Mouse (Mus musculus) heart, embryonic 11.5 days (tissue): ENCODE measurements at regions not wholly inside any gene's neighbourhood (a gene's known extent, or its start where the extent isn't known, plus 50 kb on each side); places are given as distances from the start of the nearest gene placed in this dataset.

Experiments used
- ATAC-seq: fragments of 200-750 bp; cut with Nextera tagmentation; replicated peaks from 2 replicates; pipeline ENCODE4 v1.8.0; 2017; ENCODE audit warnings: moderate library complexity; ENCODE audit not compliant: insufficient number of reproducible peaks, low FRiP score, low TSS enrichment
- H3K27ac ChIP-seq: fragments of 300-500 bp; sonication (generic); 2 replicates; pipeline ENCODE4 v1.5.1; 2014; ENCODE audit warnings: mild to moderate bottlenecking, low read depth, low read length
- H3K27me3 ChIP-seq: fragments of 300-500 bp; sonication (generic); 2 replicates; pipeline ENCODE4 v1.6.1; 2014; ENCODE audit warnings: mild to moderate bottlenecking, low read length, mixed read lengths; ENCODE audit not compliant: control insufficient read depth, insufficient read depth
- H3K36me3 ChIP-seq: fragments of 300-500 bp; sonication (generic); 2 replicates; pipeline ENCODE4 v1.6.1; 2014; ENCODE audit warnings: mild to moderate bottlenecking, low read length, moderate library complexity, mixed read lengths; ENCODE audit not compliant: control insufficient read depth, insufficient read depth
- H3K4me1 ChIP-seq: fragments of 300-500 bp; sonication (generic); 2 replicates; pipeline ENCODE4 v1.6.1; 2014; ENCODE audit warnings: low read length; ENCODE audit not compliant: control insufficient read depth, insufficient read depth
- H3K4me2 ChIP-seq: fragments of 300-500 bp; sonication (generic); 2 replicates; pipeline ENCODE4 v1.6.1; 2014; ENCODE audit warnings: mild to moderate bottlenecking, moderate library complexity
- H3K4me3 ChIP-seq: fragments of 300-500 bp; sonication (generic); 2 replicates; pipeline ENCODE4 v1.5.1; 2014; ENCODE audit warnings: low read depth, low read length
- H3K9ac ChIP-seq: fragments of 300-500 bp; sonication (generic); 2 replicates; pipeline ENCODE4 v1.6.1; 2014; ENCODE audit warnings: mild to moderate bottlenecking, low read depth, low read length, moderate library complexity
- H3K9me3 ChIP-seq: fragments of 300-500 bp; sonication (generic); replicated peaks from 2 replicates; pipeline ENCODE4 v1.6.1; 2016; ENCODE audit warnings: low read length; ENCODE audit not compliant: control insufficient read depth
- whole genome bisulfite sequencing: fragments of 180-500 bp; shearing (Covaris S2); extraction: QIAGEN DNeasy Blood & Tissue Kit; methylation state at CpG from one replicate; pipeline ENCODE4 v1.1.7; 2014; ENCODE audit not compliant: insufficient replicate concordance; 5-methylcytosine and 5-hydroxymethylcytosine counted together

GRCm38 (mm10) chr10:91424786-91425185 is 243.7 kb upstream of the Tmpo start:
- peaks cover 6% of the 10 kb centered on the region; the same call in 1 of the 2 replicates for H3K4me1 ChIP-seq
- H3K4me2 ChIP-seq: no peak overlapping the region
- no peak overlapping the region for H3K9ac ChIP-seq
- WGBS: 45% methylated on average over 5 of the region's 5 CpGs
- ATAC-seq: no peak
- no peaks in the 10 kb centered on the region for H3K27me3 ChIP-seq
- H3K36me3 ChIP-seq: no peaks in the 10 kb centered on the region
- no peak overlapping the region for H3K4me3 ChIP-seq
- no peak overlapping the region for H3K27ac ChIP-seq
- H3K9me3 ChIP-seq: no peaks in the 10 kb centered on the region

GRCm38 (mm10) chr10:91387255-91387654 is 206.1 kb upstream of the Tmpo start:
- Histone ChIP-seq H3K27me3 (no peaks in the 10 kb centered on the region), H3K36me3 (no peaks in the 10 kb centered on the region), H3K4me1 (no peaks in the 10 kb centered on the region), H3K9ac (no peak overlapping the region), H3K4me3 (no peak overlapping the region), H3K9me3 (no peaks in the 10 kb centered on the region), H3K4me2 (no peak overlapping the region), H3K27ac (no peak overlapping the region)
- WGBS: 61% methylated on average over 3 of the region's 3 CpGs
- ATAC-seq: no peak

GRCm38 (mm10) chr10:91384372-91384771 is 203.3 kb upstream of the Tmpo start:
- ATAC-seq: 0 out of 2 replicates have a peak, but pooled peaks have one; percentile 55
- H3K27ac ChIP-seq: no peak overlapping the region
- WGBS: 48% methylated on average over 2 of the region's 2 CpGs

GRCm38 (mm10) chr10:91376683-91377082 is 195.6 kb upstream of the Tmpo start:
- Histone ChIP-seq H3K36me3 (no peaks in the 10 kb centered on the region), H3K9me3 (no peaks in the 10 kb centered on the region), H3K4me1 (no peaks in the 10 kb centered on the region), H3K4me3 (no peak overlapping the region), H3K27me3 (no peaks in the 10 kb centered on the region), H3K4me2 (no peak overlapping the region), H3K9ac (no peak overlapping the region), H3K27ac (no peak overlapping the region)
- 83% methylated on average over 3 of the region's 3 CpGs for WGBS
- no peak for ATAC-seq

More at GRCm38 (mm10) chr10:91384372-91384771, 203.3 kb upstream of the Tmpo start:
- Histone ChIP-seq H3K4me2 (no peak overlapping the region), H3K27me3 (no peaks in the 10 kb centered on the region), H3K36me3 (no peaks in the 10 kb centered on the region), H3K9me3 (no peaks in the 10 kb centered on the region), H3K4me3 (no peak overlapping the region), H3K4me1 (no peaks in the 10 kb centered on the region), H3K9ac (no peak overlapping the region)

GRCm38 (mm10) chr10:91367488-91367887 is 186.4 kb upstream of the Tmpo start:
- no peaks in the 10 kb centered on the region for H3K27me3 ChIP-seq
- H3K4me1 ChIP-seq: no peaks in the 10 kb centered on the region
- H3K27ac ChIP-seq: no peak overlapping the region
- no peak for ATAC-seq
- no peak overlapping the region for H3K4me2 ChIP-seq
- H3K9me3 ChIP-seq: no peaks in the 10 kb centered on the region
- H3K9ac ChIP-seq: no peak overlapping the region
- no peak overlapping the region for H3K4me3 ChIP-seq
- WGBS: 83% methylated on average over 1 of the region's 1 CpGs
- H3K36me3 ChIP-seq: no peaks in the 10 kb centered on the region

- Histone ChIP-seq H3K9me3 (no peaks in the 10 kb centered on the region), H3K4me1 (no peaks in the 10 kb centered on the region), H3K9ac (no peak overlapping the region), H3K27ac (no peak overlapping the region), H3K36me3 (no peaks in the 10 kb centered on the region), H3K4me3 (no peak overlapping the region), H3K4me2 (no peak overlapping the region), H3K27me3 (no peaks in the 10 kb centered on the region)
- 65% methylated on average over 3 of the region's 3 CpGs for WGBS
- ATAC-seq: no peak
Observed at GRCm38 (mm10) chr10:91362587-91362986, 181.5 kb upstream of the Tmpo start.

- 82% methylated on average over 2 of the region's 2 CpGs for WGBS
Observed at GRCm38 (mm10) chr10:91361621-91362020, 180.5 kb upstream of the Tmpo start.

GRCm38 (mm10) chr10:91345465-91345864 is 164.3 kb upstream of the Tmpo start:
- no peaks in the 10 kb centered on the region for H3K9me3 ChIP-seq
- no peak overlapping the region for H3K4me2 ChIP-seq
- no peaks in the 10 kb centered on the region for H3K27me3 ChIP-seq
- H3K9ac ChIP-seq: no peak overlapping the region
- 74% methylated on average over 5 of the region's 5 CpGs for WGBS
- no peak overlapping the region for H3K27ac ChIP-seq
- no peak overlapping the region for H3K4me3 ChIP-seq
- H3K36me3 ChIP-seq: no peaks in the 10 kb centered on the region
- ATAC-seq: no peak
- no peaks in the 10 kb centered on the region for H3K4me1 ChIP-seq

More at GRCm38 (mm10) chr10:91361621-91362020, 180.5 kb upstream of the Tmpo start:
- Histone ChIP-seq H3K27me3 (no peaks in the 10 kb centered on the region), H3K9ac (no peak overlapping the region), H3K36me3 (no peaks in the 10 kb centered on the region), H3K9me3 (no peaks in the 10 kb centered on the region), H3K4me2 (no peak overlapping the region), H3K4me3 (no peak overlapping the region), H3K27ac (no peak overlapping the region), H3K4me1 (no peaks in the 10 kb centered on the region)
- ATAC-seq: no peak

- Histone ChIP-seq H3K4me1 (no peaks in the 10 kb centered on the region), H3K9me3 (no peaks in the 10 kb centered on the region; the same call in 1 of the 2 replicates), H3K27ac (no peak overlapping the region), H3K36me3 (no peaks in the 10 kb centered on the region), H3K27me3 (no peaks in the 10 kb centered on the region), H3K4me3 (no peak overlapping the region), H3K9ac (no peak overlapping the region), H3K4me2 (no peak overlapping the region)
- ATAC-seq: no peak
- WGBS: 63% methylated on average over 8 of the region's 8 CpGs
Observed at GRCm38 (mm10) chr10:91342083-91342482, 161.0 kb upstream of the Tmpo start.
